Comparison of ENCODE assay signal across 8 mouse cellular contexts in the genomic region with DNA sequence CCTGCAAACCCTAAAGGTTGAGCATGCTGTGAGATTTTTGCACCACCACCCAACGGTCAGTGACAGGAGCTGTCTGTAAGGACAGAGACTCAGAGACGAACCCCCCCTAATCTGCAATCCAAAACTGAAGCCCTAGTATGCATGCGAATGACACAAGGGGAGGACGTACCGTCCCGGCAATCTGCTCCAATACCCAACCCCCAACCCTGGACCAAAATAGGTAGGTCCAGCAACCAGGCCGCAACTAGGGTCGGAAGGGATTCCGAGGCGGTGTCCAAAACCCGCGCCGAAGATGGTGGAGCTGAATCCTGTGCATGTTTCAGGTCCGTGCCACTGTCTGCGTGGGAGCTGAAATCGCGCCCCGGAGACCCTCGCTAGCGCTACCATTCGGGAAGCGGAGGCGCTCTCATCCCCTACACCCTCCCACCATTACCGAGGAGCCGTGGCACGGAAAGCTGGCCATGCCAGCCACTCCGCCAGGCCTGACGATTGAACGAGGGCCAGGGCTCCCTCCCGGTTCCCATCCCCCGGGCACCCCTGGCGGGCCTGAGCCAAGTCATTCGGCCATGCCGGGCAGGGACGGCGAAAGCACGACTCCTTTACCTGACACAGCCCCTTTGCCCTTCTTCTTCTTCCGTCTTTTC. TPM values are rescaled to one million over a fixed set of nuclear protein-coding genes. Genes with fewer than 3 reads are reported as not detected.
DNase-seq lines count a peak whose midpoint lies in the region; ATAC-seq and TF ChIP-seq lines count a peak whose summit lies in the region.

No protein-coding gene starts in this region.

- peak overlapping the region; percentile 91 for H3K9ac ChIP-seq in heart, embryonic 15.5 days

- H3K4me1 ChIP-seq in kidney, adult 2 months (ENCODE audit: control insufficient read depth, insufficient read depth, low read length) = peaks cover 3% of the 10 kb centered on the region; the same call in 1 of the 2 replicates
- H3K4me1 ChIP-seq in embryonic fibroblast, embryonic 13.5 days (ENCODE audit: control insufficient read depth, insufficient read depth, low read length) = no peaks in the 10 kb centered on the region; the same call in 1 of the 2 replicates
- H3K4me1 ChIP-seq in heart, embryonic 15.5 days (replicated peaks) = peaks cover 11% of the 10 kb centered on the region
- H3K4me1 ChIP-seq in midbrain, embryonic 10.5 days = peaks cover 17% of the 10 kb centered on the region

- peak; percentile 63 for ATAC-seq in heart, embryonic 15.5 days (replicated peaks; ENCODE audit: insufficient number of reproducible peaks, insufficient read depth, low FRiP score, low read depth)

- H3K4me2 ChIP-seq in heart, embryonic 15.5 days = peak overlapping the region; percentile 78

- H3K36me3 ChIP-seq in kidney, adult 2 months (ENCODE audit: control insufficient read depth, insufficient read depth, low read length) = peaks cover 2% of the 10 kb centered on the region
- peaks cover 19% of the 10 kb centered on the region for H3K36me3 ChIP-seq in heart, embryonic 15.5 days
- H3K36me3 ChIP-seq in midbrain, embryonic 10.5 days = peaks cover 32% of the 10 kb centered on the region

- under 1% methylated on average over 38 of the region's 38 CpGs for WGBS in kidney, adult 2 months
- WGBS in heart, embryonic 15.5 days = under 1% methylated on average over 38 of the region's 38 CpGs
- WGBS in midbrain, embryonic 10.5 days = under 1% methylated on average over 38 of the region's 38 CpGs

- DNase-seq in kidney, adult 2 months = no peak
- no peak for DNase-seq in kidney, postnatal 14 days
- DNase-seq in R1 (ENCODE audit: low read depth, low spot score) = peak; percentile 61
- peak; percentile 63 to 66 for DNase-seq in layer of hippocampus, postnatal 36 days
- DNase-seq in midbrain, embryonic 10.5 days (ENCODE audit: low spot score) = peak; percentile 70
- peak; percentile 19 for DNase-seq in telencephalon, adult 2 months (ENCODE audit: low read depth, low spot score)

- TF ChIP-seq POLR2A in kidney, adult 2 months (IDR thresholded peaks at IDR 0.05; ENCODE audit: low read depth, low read length) = no peak
- TF ChIP-seq POLR2A in embryonic fibroblast, embryonic 13.5 days (IDR thresholded peaks at IDR 0.05; ENCODE audit: low read depth, low read length) = no peak

- no peaks in the 10 kb centered on the region for H3K27me3 ChIP-seq in kidney, adult 2 months (replicated peaks; ENCODE audit: control insufficient read depth, insufficient read depth, low read length)
- H3K27me3 ChIP-seq in heart, embryonic 15.5 days = no peaks in the 10 kb centered on the region
- H3K27me3 ChIP-seq in midbrain, embryonic 10.5 days (ENCODE audit: low read depth, poor library complexity, severe bottlenecking) = no peaks in the 10 kb centered on the region

- no peaks in the 10 kb centered on the region for H3K9me3 ChIP-seq in heart, embryonic 15.5 days (replicated peaks)
- H3K9me3 ChIP-seq in midbrain, embryonic 10.5 days (replicated peaks) = no peaks in the 10 kb centered on the region

- no peak for TF ChIP-seq CTCF in kidney, adult 2 months (conservative IDR thresholded peaks at IDR 0.05; ENCODE audit: insufficient read depth, insufficient read length, low read depth, low read length)
- TF ChIP-seq CTCF in embryonic fibroblast, embryonic 13.5 days (IDR thresholded peaks at IDR 0.05; ENCODE audit: borderline replicate concordance, insufficient read depth, low read length) = no peak

- H3K4me3 ChIP-seq in kidney, adult 2 months (ENCODE audit: insufficient read depth, low read depth, low read length) = peak overlapping the region; percentile 88
- peak overlapping the region; percentile 73 for H3K4me3 ChIP-seq in embryonic fibroblast, embryonic 13.5 days (ENCODE audit: insufficient read depth, low read length)
- peak overlapping the region; percentile 99 for H3K4me3 ChIP-seq in heart, embryonic 15.5 days
- H3K4me3 ChIP-seq in midbrain, embryonic 10.5 days = peak overlapping the region; percentile 86

- H3K27ac ChIP-seq in kidney, adult 2 months (ENCODE audit: insufficient read depth, low read depth, low read length) = peak overlapping the region; percentile 79
- peak overlapping the region; percentile 55 for H3K27ac ChIP-seq in embryonic fibroblast, embryonic 13.5 days (ENCODE audit: insufficient read depth, low read length)
- H3K27ac ChIP-seq in heart, embryonic 15.5 days = peak overlapping the region; percentile 90
- peak overlapping the region; percentile 94 for H3K27ac ChIP-seq in midbrain, embryonic 10.5 days (replicated peaks)

RNA-seq across cellular contexts. Expression of a gene that starts 7.8 kb away (rescaled TPM):
- polyA plus RNA-seq in kidney, adult 2 months (2012; rRNA removed) = 35.9 and 47.3 TPM in 2 replicates
- polyA plus RNA-seq in embryonic fibroblast, embryonic 13.5 days (2011; ENCODE audit: insufficient read length, low read depth, missing spikeins) = 252 and 265 TPM in 2 replicates
- polyA plus RNA-seq in heart, embryonic 15.5 days (2015; fragmentation: Nextera tagmentation; extraction: Ambion mirVana) = 143 and 156 TPM in 2 replicates
- 100 to 1,000 TPM; 120 to 127 TPM for total RNA-seq in layer of hippocampus, postnatal 36 days (2021)
- polyA plus RNA-seq in midbrain, embryonic 10.5 days (2016; fragmentation: Nextera tagmentation; extraction: Ambion mirVana) = 221 and 231 TPM in 2 replicates

RNA-seq across cellular contexts. Expression of a gene that starts 57.7 kb away (rescaled TPM):
- 0.03 TPM in 1 of 2 replicates, not detected in the other for polyA plus RNA-seq in kidney, adult 2 months (2012; rRNA removed)
- polyA plus RNA-seq in embryonic fibroblast, embryonic 13.5 days (2011; ENCODE audit: insufficient read length, low read depth, missing spikeins) = 0.26 TPM in 1 of 2 replicates, not detected in the other
- 0.08 and 0.44 TPM in 2 replicates for polyA plus RNA-seq in heart, embryonic 15.5 days (2015; fragmentation: Nextera tagmentation; extraction: Ambion mirVana)
- total RNA-seq in layer of hippocampus, postnatal 36 days (2021) = not detected
- 21.1 and 25.7 TPM in 2 replicates for polyA plus RNA-seq in midbrain, embryonic 10.5 days (2016; fragmentation: Nextera tagmentation; extraction: Ambion mirVana)

Comparison
In these comparisons a context has a peak if more than half of its experiments do, and no peak if none do; other contexts are left out.
1. DNase-seq: peak in R1 (single experiment), layer of hippocampus, postnatal 36 days (2 of 2), midbrain, embryonic 10.5 days (single experiment) and telencephalon, adult 2 months (single experiment); none in kidney, adult 2 months (single experiment) and kidney, postnatal 14 days (single experiment).
2. RNA of a gene that starts 57.7 kb away (polyA plus RNA-seq): 21.1 to 25.7 TPM in midbrain, embryonic 10.5 days; 0.26 TPM in embryonic fibroblast, embryonic 13.5 days, 0.08 to 0.44 TPM in heart, embryonic 15.5 days and 0.03 TPM in kidney, adult 2 months; every median in the first group is over 10 times any median in the second.
3. Peak in every context shown above with its lines, with median percentiles within 50 percentile points of each other: H3K27ac ChIP-seq and H3K4me3 ChIP-seq.